Mouse (Mus musculus) limb, embryonic 13.5 days (tissue): ENCODE data around the gene 0610040J01Rik. TPM values are rescaled to one million over a fixed set of nuclear protein-coding genes. Genes with fewer than 3 reads are reported as not detected.
A peak's percentile ranks its signal among the peaks of the same experiment; 100 is the strongest.

Experiments
- ATAC-seq: fragments of 200-750 bp; cut with Nextera tagmentation; 2 replicates; pipeline ENCODE4 v1.8.0; 2017; ENCODE audit warnings: low read depth, moderate number of reproducible peaks, moderate TSS enrichment; ENCODE audit not compliant: low FRiP score
- H3K27ac ChIP-seq: fragments of 300-500 bp; sonication (generic); 2 replicates; pipeline ENCODE4 v1.5.1; 2015; ENCODE audit warnings: inconsistent platforms, mild to moderate bottlenecking, moderate library complexity
- H3K27me3 ChIP-seq: fragments of 300-500 bp; sonication (generic); 2 replicates; pipeline ENCODE4 v1.6.1; 2015; ENCODE audit warnings: mild to moderate bottlenecking, inconsistent platforms
- H3K36me3 ChIP-seq: fragments of 300-500 bp; sonication (generic); 2 replicates; pipeline ENCODE4 v1.6.1; 2015; ENCODE audit warnings: inconsistent platforms, mild to moderate bottlenecking, moderate library complexity
- H3K4me1 ChIP-seq: fragments of 300-500 bp; sonication (generic); 2 replicates; pipeline ENCODE4 v1.6.1; 2015; ENCODE audit warnings: inconsistent platforms
- H3K4me2 ChIP-seq: fragments of 300-500 bp; sonication (generic); replicated peaks from 2 replicates; pipeline ENCODE4 v1.6.1; 2015; ENCODE audit warnings: inconsistent platforms, mild to moderate bottlenecking, moderate library complexity
- H3K4me3 ChIP-seq: fragments of 300-500 bp; sonication (generic); 2 replicates; pipeline ENCODE4 v1.5.1; 2015; ENCODE audit warnings: moderate library complexity, mild to moderate bottlenecking, inconsistent platforms
- H3K9ac ChIP-seq: fragments of 300-500 bp; sonication (generic); 2 replicates; pipeline ENCODE4 v1.6.1; 2015; ENCODE audit warnings: mild to moderate bottlenecking, inconsistent platforms
- H3K9me3 ChIP-seq: fragments of 300-500 bp; sonication (generic); 2 replicates; pipeline ENCODE4 v1.6.1; 2016; ENCODE audit warnings: inconsistent platforms
- WGBS: fragments of 180-500 bp; shearing (Covaris S2); methylation state at CpG from one replicate; pipeline ENCODE4 v1.1.7; 2015; 5-methylcytosine and 5-hydroxymethylcytosine counted together
- polyA plus RNA-seq: library from polyadenylated mRNA; unstranded; fragments of >200 nt; fragmentation: Nextera tagmentation; extraction: Ambion mirVana; gene quantifications from 2 replicates; pipeline ENCODE4 v1.2.1, GENCODE M21; 2015

The 0610040J01Rik gene
- polyA plus RNA-seq = 6.1 and 8.2 TPM in 2 replicates

GRCm38 (mm10) chr5:63811819-63812508 is at the start of gene 0610040J01Rik:
TSS of gene 0610040J01Rik (plus strand) at chr5:63812363.
- 3% methylated on average over 42 of the region's 42 CpGs for WGBS
- no peaks in the 10 kb centered on the region for H3K9me3 ChIP-seq
- peak within 1 kb of the TSS; percentile 58 for H3K4me3 ChIP-seq
- H3K27ac ChIP-seq = no peak within 1 kb of the TSS
- H3K27me3 ChIP-seq = peaks cover 25% of the 10 kb centered on the region
- H3K4me2 ChIP-seq = peak within 1 kb of the TSS; percentile 95
- H3K9ac ChIP-seq = peak within 1 kb of the TSS; percentile 70
- H3K4me1 ChIP-seq = no peaks in the 10 kb centered on the region
- no peaks in the 10 kb centered on the region for H3K36me3 ChIP-seq
- ATAC-seq = peak; percentile 91

- no peak overlapping the region for H3K4me2 ChIP-seq
- H3K36me3 ChIP-seq = no peaks in the 10 kb centered on the region
- 82% methylated on average over 4 of the region's 4 CpGs for WGBS
- H3K4me1 ChIP-seq = 0 out of 2 replicates have a peak, but pooled peaks cover 3% of the 10 kb centered on the region
- H3K27ac ChIP-seq = no peak overlapping the region
- ATAC-seq = peak; percentile 57; the same call in 1 of the 2 replicates
- no peak overlapping the region for H3K9ac ChIP-seq
- 0 out of 2 replicates have a peak, but pooled peaks cover 5% of the 10 kb centered on the region for H3K27me3 ChIP-seq
- no peak overlapping the region for H3K4me3 ChIP-seq
- no peaks in the 10 kb centered on the region for H3K9me3 ChIP-seq
Observed at GRCm38 (mm10) chr5:63765886-63766285, 46.3 kb upstream of the 0610040J01Rik start.

- H3K4me2 ChIP-seq = no peak overlapping the region
Observed at GRCm38 (mm10) chr5:63766715-63767114, 45.4 kb upstream of the 0610040J01Rik start.

GRCm38 (mm10) chr5:63767464-63767863 is 44.7 kb upstream of the 0610040J01Rik start:
- no peak for ATAC-seq
- H3K4me2 ChIP-seq = no peak overlapping the region
- H3K4me3 ChIP-seq = no peak overlapping the region

More at GRCm38 (mm10) chr5:63766715-63767114, 45.4 kb upstream of the 0610040J01Rik start:
- Histone ChIP-seq H3K9ac (no peak overlapping the region), H3K4me1 (0 out of 2 replicates have a peak, but pooled peaks cover 3% of the 10 kb centered on the region), H3K4me3 (no peak overlapping the region), H3K27me3 (0 out of 2 replicates have a peak, but pooled peaks cover 5% of the 10 kb centered on the region), H3K27ac (no peak overlapping the region), H3K36me3 (no peaks in the 10 kb centered on the region), H3K9me3 (no peaks in the 10 kb centered on the region)
- WGBS = 41% methylated on average over 6 of the region's 6 CpGs
- ATAC-seq = peak; percentile 70; the same call in 1 of the 2 replicates

GRCm38 (mm10) chr5:63768220-63768619 is 43.9 kb upstream of the 0610040J01Rik start:
- Histone ChIP-seq H3K36me3 (no peaks in the 10 kb centered on the region), H3K9me3 (no peaks in the 10 kb centered on the region), H3K27ac (no peak overlapping the region), H3K4me1 (0 out of 2 replicates have a peak, but pooled peaks cover 3% of the 10 kb centered on the region), H3K27me3 (0 out of 2 replicates have a peak, but pooled peaks cover 5% of the 10 kb centered on the region), H3K4me2 (no peak overlapping the region), H3K9ac (no peak overlapping the region), H3K4me3 (no peak overlapping the region)
- ATAC-seq = no peak
- 81% methylated on average over 4 of the region's 4 CpGs for WGBS

More at GRCm38 (mm10) chr5:63767464-63767863, 44.7 kb upstream of the 0610040J01Rik start:
- 76% methylated on average over 8 of the region's 8 CpGs for WGBS
- Histone ChIP-seq H3K27ac (no peak overlapping the region), H3K9me3 (no peaks in the 10 kb centered on the region), H3K9ac (no peak overlapping the region), H3K27me3 (0 out of 2 replicates have a peak, but pooled peaks cover 5% of the 10 kb centered on the region), H3K36me3 (no peaks in the 10 kb centered on the region), H3K4me1 (0 out of 2 replicates have a peak, but pooled peaks cover 3% of the 10 kb centered on the region)

- WGBS = 68% methylated on average over 2 of the region's 2 CpGs
- Histone ChIP-seq H3K36me3 (no peaks in the 10 kb centered on the region), H3K27ac (no peak overlapping the region), H3K4me1 (no peaks in the 10 kb centered on the region), H3K9ac (no peak overlapping the region), H3K9me3 (no peaks in the 10 kb centered on the region), H3K4me3 (no peak overlapping the region), H3K4me2 (no peak overlapping the region), H3K27me3 (0 out of 2 replicates have a peak, but pooled peaks cover 5% of the 10 kb centered on the region)
- ATAC-seq = no peak
Observed at GRCm38 (mm10) chr5:63772971-63773370, 39.2 kb upstream of the 0610040J01Rik start.

- H3K36me3 ChIP-seq = no peaks in the 10 kb centered on the region
- no peak overlapping the region for H3K4me3 ChIP-seq
- H3K27me3 ChIP-seq = no peaks in the 10 kb centered on the region
- no peak overlapping the region for H3K4me2 ChIP-seq
- no peak overlapping the region for H3K9ac ChIP-seq
- H3K27ac ChIP-seq = no peak overlapping the region
- no peaks in the 10 kb centered on the region for H3K4me1 ChIP-seq
- H3K9me3 ChIP-seq = no peaks in the 10 kb centered on the region
- 71% methylated on average over 1 of the region's 1 CpGs for WGBS
- no peak for ATAC-seq
Observed at GRCm38 (mm10) chr5:63773603-63774002, 38.6 kb upstream of the 0610040J01Rik start.

- H3K9me3 ChIP-seq = no peaks in the 10 kb centered on the region
- H3K36me3 ChIP-seq = no peaks in the 10 kb centered on the region
- H3K4me2 ChIP-seq = no peak overlapping the region
- 90% methylated on average over 10 of the region's 10 CpGs for WGBS
- H3K27ac ChIP-seq = no peak overlapping the region
- H3K27me3 ChIP-seq = no peaks in the 10 kb centered on the region
- no peak overlapping the region for H3K4me3 ChIP-seq
- no peak for ATAC-seq
- no peak overlapping the region for H3K9ac ChIP-seq
- no peaks in the 10 kb centered on the region for H3K4me1 ChIP-seq
Observed at GRCm38 (mm10) chr5:63788156-63788826, 23.9 kb upstream of the 0610040J01Rik start.

- Histone ChIP-seq H3K9ac (peak overlapping the region; percentile 70), H3K4me2 (peak overlapping the region; percentile 95), H3K36me3 (no peaks in the 10 kb centered on the region), H3K27ac (no peak overlapping the region), H3K27me3 (peaks cover 25% of the 10 kb centered on the region), H3K4me3 (peak overlapping the region; percentile 58), H3K9me3 (no peaks in the 10 kb centered on the region), H3K4me1 (no peaks in the 10 kb centered on the region)
- no peak for ATAC-seq
- WGBS = 1% methylated on average over 26 of the region's 26 CpGs
Observed at GRCm38 (mm10) chr5:63812509-63812865, 324 bp downstream of the 0610040J01Rik start.

GRCm38 (mm10) chr5:63816643-63817042 is 4.5 kb downstream of the 0610040J01Rik start:
- ATAC-seq = no peak
- Histone ChIP-seq H3K36me3 (no peaks in the 10 kb centered on the region), H3K27ac (no peak overlapping the region), H3K4me3 (no peak overlapping the region), H3K27me3 (peaks cover 21% of the 10 kb centered on the region), H3K9ac (no peak overlapping the region), H3K9me3 (no peaks in the 10 kb centered on the region), H3K4me2 (no peak overlapping the region), H3K4me1 (peaks cover 10% of the 10 kb centered on the region)
- WGBS = 78% methylated on average over 7 of the region's 7 CpGs

- no peaks in the 10 kb centered on the region for H3K9me3 ChIP-seq
- no peaks in the 10 kb centered on the region for H3K36me3 ChIP-seq
- no peak overlapping the region for H3K4me2 ChIP-seq
- H3K4me1 ChIP-seq = peaks cover 14% of the 10 kb centered on the region
- peaks cover 18% of the 10 kb centered on the region for H3K27me3 ChIP-seq
- no peak overlapping the region for H3K9ac ChIP-seq
- H3K27ac ChIP-seq = no peak overlapping the region
- ATAC-seq = no peak
- H3K4me3 ChIP-seq = no peak overlapping the region
- 78% methylated on average over 5 of the region's 5 CpGs for WGBS
Observed at GRCm38 (mm10) chr5:63817270-63817669, 5.1 kb downstream of the 0610040J01Rik start.

- H3K4me2 ChIP-seq = no peak overlapping the region
- H3K27me3 ChIP-seq = 0 out of 2 replicates have a peak, but pooled peaks cover 7% of the 10 kb centered on the region
- no peaks in the 10 kb centered on the region for H3K36me3 ChIP-seq
- H3K27ac ChIP-seq = no peak overlapping the region
- no peak; the same call in 1 of the 2 replicates for ATAC-seq
- peaks cover 18% of the 10 kb centered on the region for H3K4me1 ChIP-seq
- no peak overlapping the region for H3K4me3 ChIP-seq
- H3K9me3 ChIP-seq = no peaks in the 10 kb centered on the region
- WGBS = 17% methylated on average over 4 of the region's 4 CpGs
- no peak overlapping the region for H3K9ac ChIP-seq
Observed at GRCm38 (mm10) chr5:63818975-63819374, 6.8 kb downstream of the 0610040J01Rik start.
